21 mouse cellular contexts compared by ENCODE assay signal in genomic region chr13:55840223-55840622, GRCm38 (mm10). TPM values are rescaled to one million over a fixed set of nuclear protein-coding genes. Genes with fewer than 3 reads are reported as not detected.
DNase-seq lines count a peak whose midpoint lies in the region; ATAC-seq lines count a peak whose summit lies in the region.
"Had no signal": no experiment of that assay in that cellular context is flagged by ENCODE, and none has a peak within 500 bp of the region (broad histone marks: within the 10 kb centered on the region; RNA-seq: fewer than 3 reads in every experiment).

No protein-coding gene starts in this region.

- H3K4me1 ChIP-seq in forebrain, embryonic 11.5 days (replicated peaks; ENCODE audit: control insufficient read depth, insufficient read depth, low read length): peaks cover 6% of the 10 kb centered on the region; the same call in 1 of the 2 replicates
- peaks cover 16% of the 10 kb centered on the region for H3K4me1 ChIP-seq in forebrain, embryonic 15.5 days
- H3K4me1 ChIP-seq in midbrain, embryonic 12.5 days: peaks cover 12% of the 10 kb centered on the region
- no peaks in the 10 kb centered on the region; the same call in 1 of the 2 replicates for H3K4me1 ChIP-seq in midbrain, embryonic 16.5 days (ENCODE audit: control insufficient read depth, insufficient read depth, low read length)
- H3K4me1 ChIP-seq in embryonic facial prominence, embryonic 14.5 days (ENCODE audit: control insufficient read depth, insufficient read depth, low read length): peaks cover 11% of the 10 kb centered on the region; the same call in 1 of the 2 replicates
- H3K4me1 ChIP-seq in stomach, embryonic 15.5 days: 0 out of 2 replicates have a peak, but pooled peaks cover 8% of the 10 kb centered on the region

- peaks cover 4% of the 10 kb centered on the region; the same call in 1 of the 2 replicates for H3K9me3 ChIP-seq in forebrain, embryonic 11.5 days (ENCODE audit: control insufficient read depth, low read length)
- no peaks in the 10 kb centered on the region for H3K9me3 ChIP-seq in forebrain, embryonic 15.5 days
- H3K9me3 ChIP-seq in midbrain, embryonic 12.5 days: peaks cover 5% of the 10 kb centered on the region
- H3K9me3 ChIP-seq in midbrain, embryonic 16.5 days (replicated peaks; ENCODE audit: control insufficient read depth, low read length, poor library complexity, severe bottlenecking): no peaks in the 10 kb centered on the region; the same call in 1 of the 2 replicates
- H3K9me3 ChIP-seq in embryonic facial prominence, embryonic 14.5 days (ENCODE audit: control insufficient read depth, low read length): 0 out of 2 replicates have a peak, but pooled peaks cover 6% of the 10 kb centered on the region
- no peaks in the 10 kb centered on the region for H3K9me3 ChIP-seq in stomach, embryonic 15.5 days
- H3K9me3 ChIP-seq: lung, embryonic 15.5 days had no signal

- no peak overlapping the region for H3K9ac ChIP-seq in forebrain, embryonic 11.5 days (ENCODE audit: low read length)
- no peak overlapping the region for H3K9ac ChIP-seq in forebrain, embryonic 15.5 days (replicated peaks)
- no peak overlapping the region for H3K9ac ChIP-seq in midbrain, embryonic 12.5 days (replicated peaks)
- H3K9ac ChIP-seq in midbrain, embryonic 16.5 days (ENCODE audit: low read depth, low read length): no peak overlapping the region
- H3K9ac ChIP-seq in embryonic facial prominence, embryonic 14.5 days (ENCODE audit: low read depth, low read length): no peak overlapping the region
- no peak overlapping the region for H3K9ac ChIP-seq in stomach, embryonic 15.5 days
- H3K9ac ChIP-seq: heart, embryonic 13.5 days; liver, embryonic 14.5 days; lung, embryonic 15.5 days had no signal

- no peak overlapping the region for H3K27ac ChIP-seq in forebrain, embryonic 11.5 days (ENCODE audit: low read depth, low read length)
- H3K27ac ChIP-seq in forebrain, embryonic 15.5 days (replicated peaks): no peak overlapping the region
- H3K27ac ChIP-seq in midbrain, embryonic 12.5 days (replicated peaks): no peak overlapping the region
- no peak overlapping the region for H3K27ac ChIP-seq in midbrain, embryonic 16.5 days (ENCODE audit: low read length)
- H3K27ac ChIP-seq in embryonic facial prominence, embryonic 14.5 days (replicated peaks; ENCODE audit: low read depth, low read length): no peak overlapping the region; the same call in 1 of the 2 replicates
- H3K27ac ChIP-seq in stomach, embryonic 15.5 days: peak overlapping the region; percentile 76
- H3K27ac ChIP-seq: heart, embryonic 13.5 days; liver, embryonic 14.5 days; lung, embryonic 15.5 days; macrophage had no signal

- no peak overlapping the region for H3K4me2 ChIP-seq in forebrain, embryonic 11.5 days (ENCODE audit: low read depth, low read length, severe bottlenecking)
- H3K4me2 ChIP-seq in forebrain, embryonic 15.5 days (replicated peaks): no peak overlapping the region
- no peak overlapping the region for H3K4me2 ChIP-seq in midbrain, embryonic 12.5 days (replicated peaks)
- H3K4me2 ChIP-seq in midbrain, embryonic 16.5 days (ENCODE audit: low read length): no peak overlapping the region
- no peak overlapping the region for H3K4me2 ChIP-seq in embryonic facial prominence, embryonic 14.5 days (ENCODE audit: low read depth, low read length)
- no peak overlapping the region for H3K4me2 ChIP-seq in stomach, embryonic 15.5 days
- H3K4me2 ChIP-seq: heart, embryonic 13.5 days; lung, embryonic 15.5 days had no signal

- peak; percentile 64 for DNase-seq in forebrain, embryonic 11.5 days (ENCODE audit: low spot score)
- DNase-seq in embryonic facial prominence, embryonic 14.5 days (ENCODE audit: low spot score): peak; percentile 51
- no peak for DNase-seq in heart, adult 11 months
- no peak for DNase-seq in ovary, postnatal 14 days (ENCODE audit: low spot score)
- DNase-seq: adrenal gland, postnatal 14 days; cerebellum, adult 11 months; cerebellum, postnatal 10 days; embryo, embryonic 11 days; kidney, adult 8-10 months; kidney, postnatal 25 days; thymus, adult 2 months had no signal

- no peaks in the 10 kb centered on the region for H3K36me3 ChIP-seq in forebrain, embryonic 11.5 days (ENCODE audit: control insufficient read depth, insufficient read depth, low read length)
- no peaks in the 10 kb centered on the region for H3K36me3 ChIP-seq in forebrain, embryonic 15.5 days
- H3K36me3 ChIP-seq in midbrain, embryonic 12.5 days: no peaks in the 10 kb centered on the region
- H3K36me3 ChIP-seq in midbrain, embryonic 16.5 days (ENCODE audit: control insufficient read depth, insufficient read depth, low read length): no peaks in the 10 kb centered on the region
- no peaks in the 10 kb centered on the region for H3K36me3 ChIP-seq in embryonic facial prominence, embryonic 14.5 days (ENCODE audit: control insufficient read depth, insufficient read depth, low read length)
- H3K36me3 ChIP-seq in stomach, embryonic 15.5 days: no peaks in the 10 kb centered on the region
- H3K36me3 ChIP-seq: G1E; heart, embryonic 13.5 days; lung, embryonic 15.5 days had no signal

- WGBS in forebrain, embryonic 11.5 days: 23% methylated on average over 14 of the region's 14 CpGs
- WGBS in forebrain, embryonic 15.5 days: 15% methylated on average over 14 of the region's 14 CpGs
- WGBS in midbrain, embryonic 12.5 days: 25% methylated on average over 14 of the region's 14 CpGs
- WGBS in midbrain, embryonic 16.5 days: 17% methylated on average over 14 of the region's 14 CpGs
- WGBS in embryonic facial prominence, embryonic 14.5 days: 32% methylated on average over 14 of the region's 14 CpGs
- 49% methylated on average over 14 of the region's 14 CpGs for WGBS in stomach, embryonic 15.5 days

- no peak overlapping the region for H3K4me3 ChIP-seq in forebrain, embryonic 11.5 days (ENCODE audit: low read depth, low read length)
- no peak overlapping the region for H3K4me3 ChIP-seq in forebrain, embryonic 15.5 days
- H3K4me3 ChIP-seq in midbrain, embryonic 12.5 days: no peak overlapping the region
- no peak overlapping the region for H3K4me3 ChIP-seq in midbrain, embryonic 16.5 days (ENCODE audit: low read depth, low read length)
- H3K4me3 ChIP-seq in embryonic facial prominence, embryonic 14.5 days (ENCODE audit: low read depth, low read length): no peak overlapping the region
- H3K4me3 ChIP-seq in stomach, embryonic 15.5 days (replicated peaks): no peak overlapping the region
- H3K4me3 ChIP-seq: erythroblast, embryonic 14.5 days; heart, embryonic 13.5 days; lung, embryonic 15.5 days had no signal

- peaks cover 61% of the 10 kb centered on the region for H3K27me3 ChIP-seq in forebrain, embryonic 11.5 days (ENCODE audit: control insufficient read depth, insufficient read depth, low read length)
- peaks cover 72% of the 10 kb centered on the region for H3K27me3 ChIP-seq in forebrain, embryonic 15.5 days
- peaks cover 87% of the 10 kb centered on the region for H3K27me3 ChIP-seq in midbrain, embryonic 12.5 days
- H3K27me3 ChIP-seq in midbrain, embryonic 16.5 days (ENCODE audit: control insufficient read depth, insufficient read depth, low read depth, low read length): peaks cover 60% of the 10 kb centered on the region
- peaks cover 67% of the 10 kb centered on the region for H3K27me3 ChIP-seq in embryonic facial prominence, embryonic 14.5 days (replicated peaks; ENCODE audit: control insufficient read depth, insufficient read depth, low read length)
- H3K27me3 ChIP-seq in stomach, embryonic 15.5 days (replicated peaks): peaks cover 32% of the 10 kb centered on the region

- ATAC-seq in forebrain, embryonic 11.5 days (replicated peaks; ENCODE audit: low FRiP score): no peak
- ATAC-seq in forebrain, embryonic 15.5 days (replicated peaks): no peak
- ATAC-seq in midbrain, embryonic 12.5 days (ENCODE audit: low FRiP score, low read depth): 0 out of 2 replicates have a peak, but pooled peaks have one; percentile 34
- ATAC-seq in midbrain, embryonic 16.5 days: no peak
- ATAC-seq in embryonic facial prominence, embryonic 14.5 days (ENCODE audit: low read depth): no peak
- no peak for ATAC-seq in stomach, embryonic 15.5 days (ENCODE audit: insufficient read depth, low FRiP score, low read depth)

RNA-seq across cellular contexts. Expression of gene Pitx1, which starts 4.2 kb away (rescaled TPM):
- polyA plus RNA-seq in forebrain, embryonic 11.5 days (2014; fragmentation: Nextera tagmentation; extraction: Ambion mirVana): 0.76 and 0.99 TPM in 2 replicates
- polyA plus RNA-seq in forebrain, embryonic 15.5 days (2015; fragmentation: Nextera tagmentation; extraction: Ambion mirVana): not detected in 2 replicates
- 2.7 and 4.1 TPM in 2 replicates for polyA plus RNA-seq in midbrain, embryonic 12.5 days (2016; fragmentation: Nextera tagmentation; extraction: Ambion mirVana)
- 1.0 and 1.4 TPM in 2 replicates for polyA plus RNA-seq in midbrain, embryonic 16.5 days (2015; fragmentation: Nextera tagmentation; extraction: Ambion mirVana)
- 39.7 and 44.9 TPM in 2 replicates for polyA plus RNA-seq in embryonic facial prominence, embryonic 14.5 days (2014; fragmentation: Nextera tagmentation; extraction: Ambion mirVana)
- 138 and 168 TPM in 2 replicates for polyA plus RNA-seq in stomach, embryonic 15.5 days (2015; fragmentation: Nextera tagmentation; extraction: Ambion mirVana)
- polyA plus RNA-seq: G1E, macrophage had no signal

RNA-seq across cellular contexts. Expression of gene Catsper3, which starts 55.9 kb away (rescaled TPM):
- polyA plus RNA-seq in forebrain, embryonic 11.5 days (2014; fragmentation: Nextera tagmentation; extraction: Ambion mirVana): not detected in 2 replicates
- not detected in 2 replicates for polyA plus RNA-seq in forebrain, embryonic 15.5 days (2015; fragmentation: Nextera tagmentation; extraction: Ambion mirVana)
- 0.18 TPM in 1 of 2 replicates, not detected in the other for polyA plus RNA-seq in midbrain, embryonic 12.5 days (2016; fragmentation: Nextera tagmentation; extraction: Ambion mirVana)
- polyA plus RNA-seq in midbrain, embryonic 16.5 days (2015; fragmentation: Nextera tagmentation; extraction: Ambion mirVana): 0.19 TPM in 1 of 2 replicates, not detected in the other
- not detected in 2 replicates for polyA plus RNA-seq in embryonic facial prominence, embryonic 14.5 days (2014; fragmentation: Nextera tagmentation; extraction: Ambion mirVana)
- polyA plus RNA-seq in stomach, embryonic 15.5 days (2015; fragmentation: Nextera tagmentation; extraction: Ambion mirVana): 0.10 TPM in 1 of 2 replicates, not detected in the other
- polyA plus RNA-seq: erythroblast, embryonic 14.5 days; G1E; lung, embryonic 15.5 days; macrophage; thymus, adult 2 months had no signal

Comparison
In these comparisons a context has a peak if more than half of its experiments do, and no peak if none do; other contexts are left out.
1. DNase-seq: peak in forebrain, embryonic 11.5 days (single experiment) and embryonic facial prominence, embryonic 14.5 days (single experiment); none in heart, adult 11 months (single experiment) and ovary, postnatal 14 days (single experiment).